Mouse (Mus musculus): Measurements from ENCODE around the gene Hmga1.
A peak's percentile ranks its signal among the peaks of the same experiment; 100 is the strongest.

Gene Hmga1

GRCm38 (mm10) chr17:27561809-27562526, 5.7 kb downstream of the Hmga1 start:
- DNase-seq, result no peak

GRCm38 (mm10) chr17:27563771-27564244, 7.5 kb downstream of the Hmga1 start:
- no peak for DNase-seq

GRCm38 (mm10) chr17:27564391-27565162, 8.3 kb downstream of the Hmga1 start:
- DNase-seq, result no peak

- DNase-seq, result peak; percentile 97
These were observed 9.1 kb downstream of the Hmga1 start, which contains the start of gene AI413582 for GRCm38 (mm10) chr17:27565163-27565941. TSS of gene AI413582 (minus strand) at chr17:27565756.

- no peak for DNase-seq
These were observed 9.6 kb downstream of the Hmga1 start for GRCm38 (mm10) chr17:27565942-27566267.

GRCm38 (mm10) chr17:27568228-27568627, 11.9 kb downstream of the Hmga1 start:
- no peak for DNase-seq

- no peak for DNase-seq
These were observed 15.0 kb downstream of the Hmga1 start for GRCm38 (mm10) chr17:27571315-27571714.

- no peak for DNase-seq
These were observed 17.5 kb downstream of the Hmga1 start for GRCm38 (mm10) chr17:27573772-27574320.

- DNase-seq, result peak; percentile 75
These were observed 18.3 kb downstream of the Hmga1 start for GRCm38 (mm10) chr17:27574470-27575115.

GRCm38 (mm10) chr17:27575116-27575776, 18.9 kb downstream of the Hmga1 start:
- DNase-seq, result no peak

GRCm38 (mm10) chr17:27576056-27576455, 19.8 kb downstream of the Hmga1 start:
- no peak for DNase-seq

GRCm38 (mm10) chr17:27577468-27577867, 21.2 kb downstream of the Hmga1 start:
- DNase-seq, result no peak

- DNase-seq, result no peak
These were observed 22.2 kb downstream of the Hmga1 start for GRCm38 (mm10) chr17:27578487-27578886.

GRCm38 (mm10) chr17:27579816-27580215, 23.5 kb downstream of the Hmga1 start:
- no peak for DNase-seq

- DNase-seq, result no peak
These were observed 24.2 kb downstream of the Hmga1 start for GRCm38 (mm10) chr17:27580392-27581068.

- DNase-seq, result no peak
These were observed 27.0 kb downstream of the Hmga1 start for GRCm38 (mm10) chr17:27583185-27583894.

GRCm38 (mm10) chr17:27586661-27587060, 30.4 kb downstream of the Hmga1 start:
- no peak for DNase-seq

GRCm38 (mm10) chr17:27587252-27587651, 31.0 kb downstream of the Hmga1 start:
- no peak for DNase-seq

GRCm38 (mm10) chr17:27588231-27588630, 31.9 kb downstream of the Hmga1 start:
- no peak for DNase-seq

- no peak for DNase-seq
These were observed 35.7 kb downstream of the Hmga1 start for GRCm38 (mm10) chr17:27591826-27592564.

Data from lung, postnatal 14 days (tissue).